Mouse (Mus musculus) myocyte (in vitro differentiated cells): Measurements from ENCODE around the gene Gbp6.

Experiments
- MAX ChIP-seq: IDR thresholded peaks from one replicate; pipeline ENCODE4 v1.6.1; 2011; ENCODE audit warnings: low read depth, mild to moderate bottlenecking, control low read depth
- MYOG ChIP-seq, 3 experiments: IDR thresholded peaks; one replicate each; pipeline ENCODE4 v1.6.1; 2011; ENCODE audit warnings: control low read depth in 2 of 3, low read depth in 2 of 3, mild to moderate bottlenecking in 2 of 3; ENCODE audit not compliant: insufficient read length in 2 of 3, control insufficient read depth in 1 of 3, insufficient read depth in 1 of 3
- POLR2A ChIP-seq: IDR thresholded peaks from one replicate; pipeline ENCODE4 v1.6.1; 2011; ENCODE audit warnings: low read depth, mild to moderate bottlenecking, control low read depth, moderate library complexity; ENCODE audit not compliant: insufficient read length
- REST ChIP-seq: IDR thresholded peaks from one replicate; pipeline ENCODE4 v1.6.1; 2011; ENCODE audit warnings: mild to moderate bottlenecking, control low read depth, moderate library complexity; ENCODE audit not compliant: insufficient read depth, insufficient read length
- USF1 ChIP-seq: IDR thresholded peaks from one replicate; pipeline ENCODE4 v1.6.1; 2011; ENCODE audit warnings: low read depth, mild to moderate bottlenecking, control low read depth, moderate library complexity

- TF ChIP-seq USF1 (no peak), POLR2A (no peak), REST (no peak), MYOG (IDR thresholded peaks at IDR 0.05; ENCODE audit: control insufficient read depth in 1 of 3, insufficient read depth in 1 of 3, insufficient read length in 2 of 3, low read depth in 2 of 3) (no peak), MAX (no peak)
Observed at GRCm38 (mm10) chr5:105310941-105311340, 17.4 kb upstream of the Gbp6 start.
